Mouse (Mus musculus) cerebral cortex, adult 2 months (tissue): ENCODE data around the gene Mn1.

Experiments
- WGBS: fragments of 180-500 bp; shearing (Covaris S2); methylation state at CpG from one replicate; pipeline ENCODE4 v1.1.7; 2018; 5-methylcytosine and 5-hydroxymethylcytosine counted together

Mn1 gene

GRCm38 (mm10) chr5:111409412-111410044 lies 7.6 kb upstream of the Mn1 start:
- 32% methylated on average over 1 of the region's 1 CpGs for WGBS

GRCm38 (mm10) chr5:111410665-111411064 lies 6.5 kb upstream of the Mn1 start:
- 85% methylated on average over 3 of the region's 3 CpGs for WGBS

- 4% methylated on average over 5 of the region's 5 CpGs for WGBS
Measured at GRCm38 (mm10) chr5:111414192-111414591, 3.0 kb upstream of the Mn1 start.

GRCm38 (mm10) chr5:111414770-111415249 lies 2.4 kb upstream of the Mn1 start:
- 75% methylated on average over 4 of the region's 4 CpGs for WGBS

GRCm38 (mm10) chr5:111415575-111415974 lies 1.6 kb upstream of the Mn1 start:
- 17% methylated on average over 14 of the region's 14 CpGs for WGBS

GRCm38 (mm10) chr5:111416048-111416447 lies 1.1 kb upstream of the Mn1 start:
- WGBS, result 8% methylated on average over 13 of the region's 13 CpGs

GRCm38 (mm10) chr5:111417378-111418131 lies 393 bp downstream of the Mn1 start:
- WGBS, result under 1% methylated on average over 104 of the region's 105 CpGs

GRCm38 (mm10) chr5:111418202-111419120 lies 1.3 kb downstream of the Mn1 start:
- 5% methylated on average over 62 of the region's 63 CpGs for WGBS

GRCm38 (mm10) chr5:111419121-111419881 lies 2.1 kb downstream of the Mn1 start:
- 21% methylated on average over 42 of the region's 42 CpGs for WGBS

- 13% methylated on average over 56 of the region's 56 CpGs for WGBS
Measured at GRCm38 (mm10) chr5:111420011-111420691, 3.0 kb downstream of the Mn1 start.

GRCm38 (mm10) chr5:111420896-111421295 lies 3.7 kb downstream of the Mn1 start:
- WGBS, result 36% methylated on average over 22 of the region's 22 CpGs

GRCm38 (mm10) chr5:111421424-111421823 lies 4.3 kb downstream of the Mn1 start:
- WGBS, result 42% methylated on average over 15 of the region's 15 CpGs

- 32% methylated on average over 8 of the region's 8 CpGs for WGBS
Measured at GRCm38 (mm10) chr5:111422058-111422800, 5.1 kb downstream of the Mn1 start.

GRCm38 (mm10) chr5:111423011-111423410 lies 5.8 kb downstream of the Mn1 start:
- 36% methylated on average over 10 of the region's 10 CpGs for WGBS

- WGBS, result 42% methylated on average over 4 of the region's 4 CpGs
Measured at GRCm38 (mm10) chr5:111423616-111424015, 6.5 kb downstream of the Mn1 start.

- WGBS, result 48% methylated on average over 9 of the region's 9 CpGs
Measured at GRCm38 (mm10) chr5:111425813-111426212, 8.7 kb downstream of the Mn1 start.

- WGBS, result 36% methylated on average over 5 of the region's 5 CpGs
Measured at GRCm38 (mm10) chr5:111426249-111426648, 9.1 kb downstream of the Mn1 start.

GRCm38 (mm10) chr5:111428882-111429281 lies 11.7 kb downstream of the Mn1 start:
- WGBS, result 54% methylated on average over 6 of the region's 6 CpGs

- 30% methylated on average over 7 of the region's 7 CpGs for WGBS
Measured at GRCm38 (mm10) chr5:111429726-111430125, 12.6 kb downstream of the Mn1 start.
